Mouse (Mus musculus) liver, embryonic 16.5 days (tissue): ENCODE data around the gene Inca1. TPM values are rescaled to one million over a fixed set of nuclear protein-coding genes. Genes with fewer than 3 reads are reported as not detected.
A peak's percentile ranks its signal among the peaks of the same experiment; 100 is the strongest.

Experiments used
- ATAC-seq: fragments of 200-750 bp; cut with Nextera tagmentation; 2 replicates; pipeline ENCODE4 v1.8.0; 2017; ENCODE audit warnings: low read depth, mild to moderate bottlenecking, moderate number of reproducible peaks, moderate library complexity
- H3K27ac ChIP-seq: fragments of 300-500 bp; sonication (generic); 2 replicates; pipeline ENCODE4 v1.5.1; 2014; ENCODE audit warnings: mild to moderate bottlenecking, low read length
- H3K27me3 ChIP-seq: fragments of 300-500 bp; sonication (generic); 2 replicates; pipeline ENCODE4 v1.6.1; 2014; ENCODE audit warnings: low read depth, low read length, mixed read lengths; ENCODE audit not compliant: control insufficient read depth, insufficient read depth
- H3K36me3 ChIP-seq: fragments of 300-500 bp; sonication (generic); 2 replicates; pipeline ENCODE4 v1.6.1; 2014; ENCODE audit warnings: mild to moderate bottlenecking; ENCODE audit not compliant: control insufficient read depth, insufficient read depth
- H3K4me1 ChIP-seq: fragments of 300-500 bp; sonication (generic); 2 replicates; pipeline ENCODE4 v1.6.1; 2014; ENCODE audit warnings: low read depth, low read length, mixed read lengths; ENCODE audit not compliant: control insufficient read depth
- H3K4me2 ChIP-seq: fragments of 300-500 bp; sonication (generic); 2 replicates; pipeline ENCODE4 v1.6.1; 2014; ENCODE audit warnings: low read depth, low read length, mixed read lengths
- H3K4me3 ChIP-seq: fragments of 300-500 bp; sonication (generic); 2 replicates; pipeline ENCODE4 v1.5.1; 2014; ENCODE audit warnings: low read depth, mild to moderate bottlenecking, low read length
- H3K9ac ChIP-seq: fragments of 300-500 bp; sonication (generic); 2 replicates; pipeline ENCODE4 v1.6.1; 2014; ENCODE audit warnings: low read depth, low read length
- H3K9me3 ChIP-seq: fragments of 300-500 bp; sonication (generic); replicated peaks from 2 replicates; pipeline ENCODE4 v1.6.1; 2016; ENCODE audit warnings: low read length; ENCODE audit not compliant: control insufficient read depth
- WGBS: fragments of 180-500 bp; shearing (Covaris S2); extraction: QIAGEN DNeasy Blood & Tissue Kit; methylation state at CpG from one replicate; pipeline ENCODE4 v1.1.7; 2014; ENCODE audit not compliant: insufficient replicate concordance; 5-methylcytosine and 5-hydroxymethylcytosine counted together
- microRNA-seq: library from miRNA; unstranded; fragments of <30 nt; microRNA quantifications from one replicate; pipeline ENCODE4, GENCODE M21; 2016
- polyA plus RNA-seq: library from polyadenylated mRNA; unstranded; fragments of >200 nt; fragmentation: Nextera tagmentation; extraction: Ambion mirVana; gene quantifications from 2 replicates; pipeline ENCODE4 v1.2.1, GENCODE M21; 2015

Gene Inca1
- polyA plus RNA-seq, 1 experiment from 2014 or later, result 1.1 TPM

DNA sequence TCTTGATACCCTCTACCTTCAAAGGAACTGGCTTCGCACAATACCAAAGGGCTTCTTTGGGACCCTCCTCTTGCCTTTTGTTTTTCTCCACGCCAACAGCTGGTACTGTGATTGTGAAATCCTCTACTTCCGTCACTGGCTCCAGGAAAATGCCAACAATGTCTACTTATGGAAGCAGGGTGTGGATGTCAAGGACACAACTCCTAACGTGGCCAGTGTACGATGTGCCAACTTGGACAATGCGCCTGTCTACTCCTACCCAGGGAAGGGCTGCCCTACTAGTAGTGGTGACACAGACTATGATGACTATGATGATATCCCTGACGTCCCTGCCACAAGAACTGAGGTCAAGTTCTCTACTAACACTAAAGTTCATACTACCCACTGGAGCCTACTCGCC, 60.0 kb downstream of the Inca1 start:
- no peak overlapping the region for H3K4me3 ChIP-seq
- H3K9ac ChIP-seq, result no peak overlapping the region
- H3K9me3 ChIP-seq, result no peaks in the 10 kb centered on the region
- H3K27me3 ChIP-seq, result no peaks in the 10 kb centered on the region
- H3K27ac ChIP-seq, result no peak overlapping the region
- 0 out of 2 replicates have a peak overlapping the region, but pooled peaks have one; percentile 56 for H3K4me2 ChIP-seq
- peaks cover 26% of the 10 kb centered on the region for H3K4me1 ChIP-seq
- ATAC-seq, result no peak
- WGBS, result 70% methylated on average over 8 of the region's 8 CpGs
- H3K36me3 ChIP-seq, result peaks cover 11% of the 10 kb centered on the region

GRCm38 (mm10) chr11:70638714-70639278, 61.2 kb downstream of the Inca1 start, which contains the start of gene Gp1ba:
Gp1ba (plus strand) TSS chr11:70639122.
- peaks cover 26% of the 10 kb centered on the region for H3K4me1 ChIP-seq
- H3K4me2 ChIP-seq, result peak within 1 kb of the TSS; percentile 56
- H3K9ac ChIP-seq, result peak within 1 kb of the TSS; percentile 52
- no peaks in the 10 kb centered on the region for H3K9me3 ChIP-seq
- 7% methylated on average over 5 of the region's 5 CpGs for WGBS
- peak; percentile 88 for ATAC-seq
- H3K36me3 ChIP-seq, result no peaks in the 10 kb centered on the region; the same call in 1 of the 2 replicates
- peak within 1 kb of the TSS; percentile 27 for H3K4me3 ChIP-seq
- peak within 1 kb of the TSS; percentile 84 for H3K27ac ChIP-seq
- H3K27me3 ChIP-seq, result no peaks in the 10 kb centered on the region

Small RNAs within 50 kb of the gene (microRNA-seq; reads per million reads assigned to microRNA genes)
- not detected for gene Mir6925

Other genes with a start within 250 kb of the Inca1 start
- 12.8 and 13.7 TPM in 2 replicates for gene Med11, start 248.2 kb downstream of the Inca1 start, polyA plus RNA-seq
- 0.42 and 0.87 TPM in 2 replicates for gene Zmynd15, start 240.7 kb downstream of the Inca1 start, polyA plus RNA-seq
- gene Cxcl16, start 240.2 kb downstream of the Inca1 start, polyA plus RNA-seq, result 2.6 and 3.0 TPM in 2 replicates
- 0.65 and 2.3 TPM in 2 replicates for gene Tm4sf5, start 194.9 kb downstream of the Inca1 start, polyA plus RNA-seq
- gene Vmo1, start 185.5 kb downstream of the Inca1 start, polyA plus RNA-seq, result 0.44 and 0.65 TPM in 2 replicates
- 33.8 and 35.3 TPM in 2 replicates for gene Gltpd2, start 181.0 kb downstream of the Inca1 start, polyA plus RNA-seq
- 291 and 307 TPM in 2 replicates for gene Psmb6, start 174.8 kb downstream of the Inca1 start, polyA plus RNA-seq
- gene Gm40193, start 167.2 kb downstream of the Inca1 start, polyA plus RNA-seq, result not detected in 2 replicates
- gene Pld2, start 160.1 kb downstream of the Inca1 start, polyA plus RNA-seq, result 2.1 and 2.9 TPM in 2 replicates
- 4.0 and 6.0 TPM in 2 replicates for gene Mink1, start 137.3 kb downstream of the Inca1 start, polyA plus RNA-seq
- not detected in 2 replicates for gene 4930544D05Rik, start 84.3 kb downstream of the Inca1 start, polyA plus RNA-seq
- gene Chrne, start 80.9 kb downstream of the Inca1 start, polyA plus RNA-seq, result not detected in 2 replicates
- gene Gp1ba, start 61.0 kb downstream of the Inca1 start, polyA plus RNA-seq, result 2.3 and 3.9 TPM in 2 replicates
- 76.4 and 79.6 TPM in 2 replicates for gene Rnf167, start 52.9 kb downstream of the Inca1 start, polyA plus RNA-seq
- 74.5 and 79.2 TPM in 2 replicates for gene Slc25a11, start 52.7 kb downstream of the Inca1 start, polyA plus RNA-seq
- 899 and 965 TPM in 2 replicates for gene Pfn1, start 45.5 kb downstream of the Inca1 start, polyA plus RNA-seq
- gene Eno3, start 43.0 kb downstream of the Inca1 start, polyA plus RNA-seq, result 11.6 and 22.1 TPM in 2 replicates
- gene Spag7, start 30.7 kb downstream of the Inca1 start, polyA plus RNA-seq, result 57.5 and 59.7 TPM in 2 replicates
- 3.0 and 4.3 TPM in 2 replicates for gene Camta2, start 12.1 kb downstream of the Inca1 start, polyA plus RNA-seq
- 0.77 and 1.1 TPM in 2 replicates for gene Kif1c, start 393 bp upstream of the Inca1 start, polyA plus RNA-seq
- 1.3 and 1.6 TPM in 2 replicates for gene Zfp3, start 64.1 kb upstream of the Inca1 start, polyA plus RNA-seq
- 0.57 and 1.0 TPM in 2 replicates for gene Scimp, start 112.4 kb upstream of the Inca1 start, polyA plus RNA-seq
- 11.6 and 11.8 TPM in 2 replicates for gene Rabep1, start 144.6 kb upstream of the Inca1 start, polyA plus RNA-seq